Mouse (Mus musculus): ENCODE results near the gene Ager. TPM values are rescaled to one million over a fixed set of nuclear protein-coding genes. Genes with fewer than 3 reads are reported as not detected.

Gene Ager
- polyA plus RNA-seq, 1 experiment = 2.5 TPM

DNA sequence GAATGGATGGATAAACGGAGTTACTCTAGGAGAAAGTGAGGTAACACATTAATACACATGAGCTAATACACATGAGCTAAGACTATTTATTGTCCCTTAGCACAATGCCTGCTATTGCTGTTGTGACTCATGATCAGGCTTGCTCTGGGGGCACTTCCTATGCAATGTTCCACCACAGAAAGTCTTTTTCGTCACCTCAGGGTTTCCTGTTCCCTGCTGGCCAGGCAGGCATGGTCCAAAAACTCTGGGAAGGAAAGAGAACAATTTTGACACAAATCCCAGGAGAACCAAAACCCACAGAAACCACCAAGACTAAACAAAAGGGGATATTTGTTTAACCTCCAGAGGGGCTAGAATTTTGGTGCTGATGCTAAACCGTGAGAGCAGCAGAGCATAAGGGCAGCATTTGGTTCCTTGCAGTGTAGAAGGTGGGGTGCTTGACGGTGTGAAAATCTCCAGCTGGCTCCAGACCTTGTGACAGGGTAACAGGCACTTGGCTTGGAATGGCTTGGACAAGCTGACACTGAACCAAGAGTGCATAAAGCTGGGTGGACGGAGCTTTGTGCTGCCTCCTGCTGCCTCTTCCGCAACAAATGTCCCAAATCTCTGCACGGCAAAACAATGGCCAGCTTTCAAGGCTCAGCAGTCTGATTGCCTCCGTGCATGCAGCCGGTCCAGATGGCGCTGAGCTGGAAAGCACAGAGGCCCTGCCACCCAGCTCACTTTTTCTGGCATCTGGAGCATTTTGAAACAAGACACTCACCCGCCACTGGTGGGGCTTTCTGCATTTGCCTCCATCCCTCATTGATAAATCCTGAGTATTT, 43.3 kb downstream of the Ager start:
- TF ChIP-seq EP300 (IDR thresholded peaks at IDR 0.05; ENCODE audit: insufficient read depth, low read depth, low read length) = no peak
- TF ChIP-seq POLR2A (IDR thresholded peaks at IDR 0.05; ENCODE audit: insufficient read depth, low read length) = no peak
- TF ChIP-seq CTCF (IDR thresholded peaks at IDR 0.05; ENCODE audit: low read depth, low read length) = no peak
- no peaks in the 10 kb centered on the region for H3K9me3 ChIP-seq (replicated peaks; ENCODE audit: control insufficient read depth, insufficient read depth, low read length, poor library complexity, severe bottlenecking)
- no peaks in the 10 kb centered on the region for H3K36me3 ChIP-seq (ENCODE audit: control insufficient read depth, insufficient read depth, low read length, poor library complexity, severe bottlenecking)
- no peak overlapping the region for H3K9ac ChIP-seq (ENCODE audit: low read depth, poor library complexity, severe bottlenecking)
- no peak overlapping the region for H3K27ac ChIP-seq (ENCODE audit: insufficient read depth, low read length)
- no peak overlapping the region for H3K4me3 ChIP-seq (ENCODE audit: low read depth, low read length)
- H3K4me1 ChIP-seq (ENCODE audit: control insufficient read depth, insufficient read depth, low read length) = no peaks in the 10 kb centered on the region
- H3K27me3 ChIP-seq (ENCODE audit: control insufficient read depth, insufficient read depth, low read length, poor library complexity, severe bottlenecking) = no peaks in the 10 kb centered on the region

DNA sequence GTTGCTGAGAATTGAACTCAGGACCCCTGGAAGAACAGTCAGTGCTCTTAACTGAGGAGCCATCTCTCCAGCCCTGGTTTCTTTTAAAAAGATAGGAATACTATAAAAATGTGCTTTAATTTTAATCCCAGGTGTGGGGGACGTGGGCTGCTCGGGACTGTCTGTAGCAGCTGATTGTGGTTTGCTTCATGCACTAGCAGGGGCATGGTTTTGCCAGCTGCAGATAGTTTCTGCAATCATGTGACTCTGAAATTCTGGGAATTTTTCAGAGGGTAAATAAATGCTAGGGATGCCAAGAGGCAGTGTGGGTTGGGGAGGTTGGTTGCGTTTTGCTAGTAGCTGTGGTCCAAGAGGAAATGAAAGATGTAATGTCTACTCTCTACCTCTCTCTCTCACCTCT, 44.3 kb downstream of the Ager start:
- Histone ChIP-seq H3K9ac (ENCODE audit: low read depth, poor library complexity, severe bottlenecking) (no peak overlapping the region), H3K4me3 (ENCODE audit: low read depth, low read length) (no peak overlapping the region), H3K9me3 (replicated peaks; ENCODE audit: control insufficient read depth, insufficient read depth, low read length, poor library complexity, severe bottlenecking) (no peaks in the 10 kb centered on the region), H3K27me3 (ENCODE audit: control insufficient read depth, insufficient read depth, low read length, poor library complexity, severe bottlenecking) (no peaks in the 10 kb centered on the region), H3K27ac (ENCODE audit: insufficient read depth, low read length) (no peak overlapping the region), H3K4me1 (ENCODE audit: control insufficient read depth, insufficient read depth, low read length) (no peaks in the 10 kb centered on the region), H3K36me3 (ENCODE audit: control insufficient read depth, insufficient read depth, low read length, poor library complexity, severe bottlenecking) (no peaks in the 10 kb centered on the region)
- TF ChIP-seq EP300 (IDR thresholded peaks at IDR 0.05; ENCODE audit: insufficient read depth, low read depth, low read length) (no peak), CTCF (IDR thresholded peaks at IDR 0.05; ENCODE audit: low read depth, low read length) (no peak), POLR2A (IDR thresholded peaks at IDR 0.05; ENCODE audit: insufficient read depth, low read length) (no peak)

DNA sequence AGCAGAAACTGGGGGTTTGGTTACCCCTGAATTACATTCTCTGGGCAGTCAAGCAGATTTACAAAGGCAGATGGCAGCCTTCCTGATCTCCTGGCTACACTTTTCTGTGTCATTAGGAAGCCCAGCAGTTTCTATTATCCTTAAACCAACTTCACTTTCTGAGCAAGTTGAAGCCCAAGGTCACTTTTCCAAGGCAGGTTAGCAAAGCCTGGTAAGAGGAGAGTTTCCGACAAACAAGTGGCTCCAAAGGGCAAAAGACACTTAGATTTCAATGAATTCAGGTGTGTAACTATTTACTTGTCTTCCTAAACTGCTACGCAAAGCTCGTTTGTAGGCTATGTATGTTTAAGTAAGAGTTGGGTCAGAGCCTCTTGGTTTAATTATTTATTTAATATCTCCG, 45.7 kb downstream of the Ager start:
- Histone ChIP-seq H3K9me3 (replicated peaks; ENCODE audit: control insufficient read depth, insufficient read depth, low read length, poor library complexity, severe bottlenecking) (no peaks in the 10 kb centered on the region), H3K36me3 (ENCODE audit: control insufficient read depth, insufficient read depth, low read length, poor library complexity, severe bottlenecking) (no peaks in the 10 kb centered on the region), H3K4me1 (ENCODE audit: control insufficient read depth, insufficient read depth, low read length) (no peaks in the 10 kb centered on the region), H3K4me3 (ENCODE audit: low read depth, low read length) (no peak overlapping the region), H3K9ac (ENCODE audit: low read depth, poor library complexity, severe bottlenecking) (no peak overlapping the region), H3K27ac (ENCODE audit: insufficient read depth, low read length) (no peak overlapping the region), H3K27me3 (ENCODE audit: control insufficient read depth, insufficient read depth, low read length, poor library complexity, severe bottlenecking) (no peaks in the 10 kb centered on the region)
- TF ChIP-seq POLR2A (IDR thresholded peaks at IDR 0.05; ENCODE audit: insufficient read depth, low read length) (no peak), EP300 (IDR thresholded peaks at IDR 0.05; ENCODE audit: insufficient read depth, low read depth, low read length) (no peak), CTCF (IDR thresholded peaks at IDR 0.05; ENCODE audit: low read depth, low read length) (no peak)

DNA sequence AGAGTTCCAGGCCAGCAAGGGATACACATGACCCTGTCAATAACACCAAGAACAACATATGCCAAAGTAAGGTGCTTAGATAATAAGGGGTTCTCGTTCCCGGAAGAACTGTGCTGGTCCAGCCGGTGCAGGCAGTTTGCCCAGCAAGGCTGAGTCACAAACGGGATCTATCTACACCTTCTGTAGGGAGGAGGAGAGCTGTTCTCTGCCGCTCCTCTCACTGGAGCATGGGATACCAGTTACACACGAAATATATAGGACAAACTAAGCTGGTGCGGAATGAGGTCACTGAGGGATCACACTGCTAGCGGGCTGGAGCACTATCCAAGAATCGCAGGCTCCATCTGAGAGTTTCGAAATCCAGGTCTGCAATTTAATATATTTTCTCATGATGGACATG, 46.3 kb downstream of the Ager start:
- no peaks in the 10 kb centered on the region for H3K9me3 ChIP-seq (replicated peaks; ENCODE audit: control insufficient read depth, insufficient read depth, low read length, poor library complexity, severe bottlenecking)
- H3K9ac ChIP-seq (ENCODE audit: low read depth, poor library complexity, severe bottlenecking) = no peak overlapping the region
- H3K4me3 ChIP-seq (ENCODE audit: low read depth, low read length) = no peak overlapping the region
- no peak for TF ChIP-seq POLR2A (IDR thresholded peaks at IDR 0.05; ENCODE audit: insufficient read depth, low read length)
- no peak for TF ChIP-seq EP300 (IDR thresholded peaks at IDR 0.05; ENCODE audit: insufficient read depth, low read depth, low read length)
- no peak for TF ChIP-seq CTCF (IDR thresholded peaks at IDR 0.05; ENCODE audit: low read depth, low read length)
- H3K4me1 ChIP-seq (ENCODE audit: control insufficient read depth, insufficient read depth, low read length) = no peaks in the 10 kb centered on the region
- H3K27me3 ChIP-seq (ENCODE audit: control insufficient read depth, insufficient read depth, low read length, poor library complexity, severe bottlenecking) = no peaks in the 10 kb centered on the region
- H3K27ac ChIP-seq (ENCODE audit: insufficient read depth, low read length) = no peak overlapping the region
- no peaks in the 10 kb centered on the region for H3K36me3 ChIP-seq (ENCODE audit: control insufficient read depth, insufficient read depth, low read length, poor library complexity, severe bottlenecking)

DNA sequence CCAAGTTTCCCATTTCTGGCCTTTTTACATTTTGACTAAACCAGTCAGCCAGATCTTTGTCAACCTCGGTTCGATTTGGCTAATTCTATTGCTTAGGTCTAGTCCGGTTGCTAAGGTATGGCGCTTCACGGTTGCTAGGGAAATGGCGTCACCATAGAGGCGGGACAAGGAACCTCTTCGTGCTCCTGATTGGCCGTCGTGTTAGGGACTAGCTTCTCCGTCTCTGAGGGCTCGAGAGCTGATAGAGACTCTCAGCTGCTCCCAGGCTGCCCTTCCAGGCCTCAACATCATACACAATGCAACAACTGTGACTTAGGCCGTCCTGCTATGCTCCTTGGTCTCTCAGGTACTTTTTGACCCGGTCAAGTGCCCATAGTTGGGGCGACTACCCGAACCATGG, 46.9 kb downstream of the Ager start, which contains the start of gene Fkbpl:
Gene Fkbpl, plus strand, starts transcription at position 157 of the 400 bp plus-strand sequence.
- no peaks in the 10 kb centered on the region for H3K4me1 ChIP-seq (ENCODE audit: control insufficient read depth, insufficient read depth, low read length)
- peaks cover 4% of the 10 kb centered on the region; the same call in 1 of the 2 replicates for H3K36me3 ChIP-seq (ENCODE audit: control insufficient read depth, insufficient read depth, low read length, poor library complexity, severe bottlenecking)
- TF ChIP-seq CTCF (IDR thresholded peaks at IDR 0.05; ENCODE audit: low read depth, low read length) (no peak), POLR2A (IDR thresholded peaks at IDR 0.05; ENCODE audit: insufficient read depth, low read length) (no peak), EP300 (IDR thresholded peaks at IDR 0.05; ENCODE audit: insufficient read depth, low read depth, low read length) (no peak)
- no peak within 1 kb of the TSS; the same call in 1 of the 2 replicates for H3K27ac ChIP-seq (ENCODE audit: insufficient read depth, low read length)
- no peaks in the 10 kb centered on the region for H3K27me3 ChIP-seq (ENCODE audit: control insufficient read depth, insufficient read depth, low read length, poor library complexity, severe bottlenecking)
- peak within 1 kb of the TSS; percentile 49 for H3K9ac ChIP-seq (ENCODE audit: low read depth, poor library complexity, severe bottlenecking)
- H3K4me3 ChIP-seq (ENCODE audit: low read depth, low read length) = peak within 1 kb of the TSS; percentile 98
- no peaks in the 10 kb centered on the region for H3K9me3 ChIP-seq (replicated peaks; ENCODE audit: control insufficient read depth, insufficient read depth, low read length, poor library complexity, severe bottlenecking)

DNA sequence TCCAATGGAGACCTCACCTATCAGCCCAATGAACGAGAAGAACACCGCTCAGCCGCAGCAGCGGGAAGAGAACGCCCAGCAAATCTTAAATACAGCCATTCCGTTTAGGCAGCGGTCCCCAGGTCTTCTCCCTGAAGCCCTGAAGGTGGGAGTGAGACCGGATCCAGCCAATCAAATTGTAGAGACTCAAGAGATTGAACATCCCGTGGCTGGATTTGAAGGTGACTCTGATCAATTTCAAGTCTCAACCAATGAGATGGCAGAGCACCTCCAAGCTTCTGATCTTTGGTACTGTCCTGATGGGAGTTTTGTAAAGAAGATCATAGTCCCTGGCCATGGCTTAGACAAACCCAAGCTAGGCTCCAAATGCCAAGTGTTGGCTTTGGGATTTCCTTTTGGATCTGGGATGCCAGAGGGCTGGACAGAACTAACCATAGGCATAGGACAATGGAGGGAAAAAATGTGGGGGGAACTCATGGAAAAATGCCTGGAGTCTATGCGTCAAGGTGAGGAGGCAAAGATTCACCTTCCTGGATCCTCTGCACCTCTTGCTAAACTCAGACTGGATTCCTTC, 47.7 kb downstream of the Ager start:
- Histone ChIP-seq H3K27ac (ENCODE audit: insufficient read depth, low read length) (no peak overlapping the region), H3K9me3 (replicated peaks; ENCODE audit: control insufficient read depth, insufficient read depth, low read length, poor library complexity, severe bottlenecking) (no peaks in the 10 kb centered on the region), H3K9ac (ENCODE audit: low read depth, poor library complexity, severe bottlenecking) (peak overlapping the region; percentile 49), H3K4me3 (ENCODE audit: low read depth, low read length) (peak overlapping the region; percentile 98), H3K4me1 (ENCODE audit: control insufficient read depth, insufficient read depth, low read length) (no peaks in the 10 kb centered on the region), H3K27me3 (ENCODE audit: control insufficient read depth, insufficient read depth, low read length, poor library complexity, severe bottlenecking) (no peaks in the 10 kb centered on the region), H3K36me3 (ENCODE audit: control insufficient read depth, insufficient read depth, low read length, poor library complexity, severe bottlenecking) (peaks cover 4% of the 10 kb centered on the region; the same call in 1 of the 2 replicates)
- TF ChIP-seq POLR2A (IDR thresholded peaks at IDR 0.05; ENCODE audit: insufficient read depth, low read length) (no peak), EP300 (IDR thresholded peaks at IDR 0.05; ENCODE audit: insufficient read depth, low read depth, low read length) (no peak), CTCF (IDR thresholded peaks at IDR 0.05; ENCODE audit: low read depth, low read length) (no peak)
